Mouse (Mus musculus): ENCODE measurements around the gene Pcnx2.

- TF ChIP-seq GATA1 (IDR thresholded peaks at IDR 0.05; ENCODE audit: borderline replicate concordance, low read length) (no peak), FLI1 (IDR thresholded peaks at IDR 0.05; ENCODE audit: low read length) (no peak)
Observed at GRCm38 (mm10) chr8:125786886-125787285, 111.2 kb downstream of the Pcnx2 start.
